29 mouse cellular contexts compared by ENCODE assay signal in the genomic region with DNA sequence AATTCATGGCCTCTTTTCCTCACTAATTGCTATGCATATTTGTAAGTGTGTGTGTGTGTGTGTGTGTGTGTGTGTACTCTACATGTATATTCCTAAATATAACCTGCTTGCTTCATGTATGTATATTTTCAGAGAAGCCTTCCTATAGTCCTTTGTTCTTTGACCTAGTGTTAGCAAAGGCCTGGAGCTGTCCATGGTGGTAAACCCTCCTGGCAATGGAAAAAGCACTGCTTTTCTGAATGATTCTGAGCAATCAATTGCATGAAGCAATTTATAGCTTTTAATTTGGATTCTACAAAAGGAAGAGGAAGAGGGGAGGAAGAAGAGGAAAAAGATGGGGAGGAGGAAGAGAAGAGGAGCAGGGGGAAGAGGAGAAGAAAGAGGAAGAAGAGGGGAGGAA. TPM values are rescaled to one million over a fixed set of nuclear protein-coding genes. Genes with fewer than 3 reads are reported as not detected.
DNase-seq lines count a peak whose midpoint lies in the region; ATAC-seq and TF ChIP-seq lines count a peak whose summit lies in the region.
"Had no signal": no experiment of that assay in that cellular context is flagged by ENCODE, and none has a peak within 500 bp of the region (broad histone marks: within the 10 kb centered on the region; RNA-seq: fewer than 3 reads in every experiment).

No protein-coding gene starts in this region.

- TF ChIP-seq EP300 in MEL (IDR thresholded peaks at IDR 0.05; ENCODE audit: low read depth in 1 of 2, low read length in 2 of 2): no peak

- no peaks in the 10 kb centered on the region for H3K4me1 ChIP-seq in intestine, embryonic 14.5 days (replicated peaks; ENCODE audit: control insufficient read depth, insufficient read depth, low read length)
- no peaks in the 10 kb centered on the region; the same call in 1 of the 2 replicates for H3K4me1 ChIP-seq in intestine, embryonic 15.5 days (replicated peaks)
- H3K4me1 ChIP-seq in MEL (ENCODE audit: control insufficient read depth in 1 of 2, insufficient read depth in 2 of 2, low read length in 2 of 2): peaks cover 0 to 10% of the 10 kb centered on the region in 2 experiments; a peak in 3 of 4 replicates
- H3K4me1 ChIP-seq: embryonic facial prominence, embryonic 12.5 days; embryonic facial prominence, embryonic 15.5 days had no signal

- intact Hi-C loops in left cerebral cortex, postnatal 14 days (cut with DNase I): loop anchor here (5.0 kb wide), 1 partner anchor 46 kb away; no protein-coding TSS in a partner anchor

- H3K4me2 ChIP-seq in intestine, embryonic 14.5 days (ENCODE audit: low read length): no peak overlapping the region
- no peak overlapping the region for H3K4me2 ChIP-seq in intestine, embryonic 15.5 days (replicated peaks)
- H3K4me2 ChIP-seq: embryonic facial prominence, embryonic 12.5 days; embryonic facial prominence, embryonic 15.5 days; heart, embryonic 13.5 days; hindbrain, embryonic 14.5 days had no signal

- no peak overlapping the region for H3K4me3 ChIP-seq in intestine, embryonic 14.5 days (ENCODE audit: low read depth, low read length)
- no peak overlapping the region for H3K4me3 ChIP-seq in intestine, embryonic 15.5 days (replicated peaks)
- H3K4me3 ChIP-seq in MEL (ENCODE audit: control insufficient read depth in 1 of 2, insufficient read depth in 1 of 2, low read depth in 2 of 2, low read length in 2 of 2): no peak overlapping the region
- H3K4me3 ChIP-seq: embryonic facial prominence, embryonic 12.5 days; embryonic facial prominence, embryonic 15.5 days; gastrocnemius, adult 2 months; heart, embryonic 13.5 days had no signal

- no peak for ATAC-seq in intestine, embryonic 14.5 days (replicated peaks; ENCODE audit: low FRiP score, low TSS enrichment, low read depth)
- ATAC-seq in intestine, embryonic 15.5 days: no peak
- ATAC-seq: forebrain, embryonic 14.5 days; forebrain, postnatal 0 days; hindbrain, postnatal 0 days; inflammation-experienced regulatory T-cells, adult 6 months had no signal

- no peak for TF ChIP-seq POLR2A in MEL (IDR thresholded peaks at IDR 0.05; ENCODE audit: control insufficient read depth in 1 of 2, insufficient read depth in 1 of 2, low read depth in 1 of 2, low read length in 2 of 2, poor library complexity in 1 of 2)

- H3K9ac ChIP-seq in intestine, embryonic 14.5 days (ENCODE audit: low read length): no peak overlapping the region
- no peak overlapping the region for H3K9ac ChIP-seq in intestine, embryonic 15.5 days
- no peak overlapping the region for H3K9ac ChIP-seq in MEL (ENCODE audit: control insufficient read depth, low read depth, low read length, poor library complexity, severe bottlenecking)
- H3K9ac ChIP-seq: embryonic facial prominence, embryonic 12.5 days; embryonic facial prominence, embryonic 15.5 days; forebrain, postnatal 0 days; heart, embryonic 13.5 days; hindbrain, embryonic 14.5 days had no signal

- H3K79me2 ChIP-seq in MEL (ENCODE audit: control insufficient read depth, insufficient read depth, low read length, poor library complexity): no peaks in the 10 kb centered on the region

- H3K27me3 ChIP-seq in intestine, embryonic 14.5 days (replicated peaks; ENCODE audit: control insufficient read depth, insufficient read depth, low read length): no peaks in the 10 kb centered on the region
- no peaks in the 10 kb centered on the region for H3K27me3 ChIP-seq in intestine, embryonic 15.5 days (replicated peaks)
- H3K27me3 ChIP-seq in MEL (ENCODE audit: control insufficient read depth in 1 of 2, insufficient read depth in 2 of 2, low read length in 2 of 2): no peaks in the 10 kb centered on the region
- H3K27me3 ChIP-seq: embryonic facial prominence, embryonic 12.5 days; embryonic facial prominence, embryonic 15.5 days had no signal

- TF ChIP-seq RAD21 in MEL (IDR thresholded peaks at IDR 0.05; ENCODE audit: low read depth, low read length): no peak

- no peaks in the 10 kb centered on the region for H3K9me3 ChIP-seq in intestine, embryonic 14.5 days (ENCODE audit: control insufficient read depth, low read length)
- no peaks in the 10 kb centered on the region for H3K9me3 ChIP-seq in intestine, embryonic 15.5 days
- no peaks in the 10 kb centered on the region for H3K9me3 ChIP-seq in MEL (replicated peaks; ENCODE audit: insufficient read depth, low read length)
- H3K9me3 ChIP-seq: embryonic facial prominence, embryonic 12.5 days; embryonic facial prominence, embryonic 15.5 days; G1E; heart, embryonic 13.5 days had no signal

- H3K36me3 ChIP-seq in intestine, embryonic 14.5 days (ENCODE audit: control insufficient read depth, insufficient read depth, low read length): no peaks in the 10 kb centered on the region
- no peaks in the 10 kb centered on the region for H3K36me3 ChIP-seq in intestine, embryonic 15.5 days
- H3K36me3 ChIP-seq in MEL (ENCODE audit: control insufficient read depth in 1 of 2, insufficient read depth in 2 of 2, low read length in 2 of 2): no peaks in the 10 kb centered on the region
- H3K36me3 ChIP-seq: embryonic facial prominence, embryonic 12.5 days; embryonic facial prominence, embryonic 15.5 days; G1E; heart, embryonic 13.5 days had no signal

- TF ChIP-seq CTCF in MEL (IDR thresholded peaks at IDR 0.05 in 2 of 3, conservative IDR thresholded peaks at IDR 0.05 in 1 of 3; ENCODE audit: control insufficient read depth in 1 of 3, insufficient read depth in 1 of 3, low read depth in 2 of 3, low read length in 3 of 3, poor library complexity in 1 of 3, severe bottlenecking in 1 of 3): no peak

- DNase-seq in embryo, embryonic 11 days: peak; percentile 55
- no peak for DNase-seq in embryo, embryonic 9.5 days (ENCODE audit: extremely low spot score)
- peak; percentile 65 for DNase-seq in intestine, embryonic 14.5 days (ENCODE audit: low spot score)
- DNase-seq in MEL (ENCODE audit: low read depth, low spot score) (peak; percentile 57), ZHBTc4 (ENCODE audit: low read depth, low spot score) (peak; percentile 28)
- no peak for DNase-seq in left cerebral cortex, postnatal 14 days (ENCODE audit: low spot score in 2 of 2)
- no peak for DNase-seq in retina, postnatal 1 day
- DNase-seq: adrenal gland, adult 2 months; adrenal gland, postnatal 14 days; B cell, adult 2 months; cerebellum, adult 11 months; cerebellum, adult 2 months; cerebellum, adult 9-11 months; cerebellum, postnatal 25 days; forebrain, postnatal 0 days; gastrocnemius, adult 2 months; gastrocnemius, postnatal 14 days; heart, postnatal 14 days; heart, postnatal 4 days; kidney, adult 18-20 months had no signal

- H3K27ac ChIP-seq in intestine, embryonic 14.5 days (ENCODE audit: low read depth): no peak overlapping the region
- H3K27ac ChIP-seq in intestine, embryonic 15.5 days: no peak overlapping the region
- H3K27ac ChIP-seq in MEL (ENCODE audit: control insufficient read depth, low read depth, low read length): no peak overlapping the region
- H3K27ac ChIP-seq: embryonic facial prominence, embryonic 12.5 days; embryonic facial prominence, embryonic 15.5 days; gastrocnemius, adult 2 months; heart, embryonic 13.5 days; hindbrain, embryonic 14.5 days; hindbrain, postnatal 0 days had no signal

TF ChIP-seq in MEL, 35 proteins besides CTCF, POLR2A, EP300 and RAD21 (continues in another document):
- no peak for TF ChIP-seq POLR2AphosphoS5 (IDR thresholded peaks at IDR 0.05; ENCODE audit: borderline replicate concordance, low read depth, low read length)
- no peak for TF ChIP-seq SMC3 (IDR thresholded peaks at IDR 0.05; ENCODE audit: low read depth, low read length)
- no peak for TF ChIP-seq MAX (IDR thresholded peaks at IDR 0.05; ENCODE audit: low read length)
- no peak for TF ChIP-seq TAL1 (IDR thresholded peaks at IDR 0.05; ENCODE audit: low read length)
- TF ChIP-seq NELFE (IDR thresholded peaks at IDR 0.05; ENCODE audit: low read depth, low read length): no peak
- no peak for TF ChIP-seq NRF1 (IDR thresholded peaks at IDR 0.05; ENCODE audit: insufficient read depth, low read depth, low read length, poor library complexity, severe bottlenecking)
- TF ChIP-seq ELF1 (IDR thresholded peaks at IDR 0.05; ENCODE audit: low read depth, low read length): no peak
- TF ChIP-seq ZC3H11A (IDR thresholded peaks at IDR 0.05; ENCODE audit: low read depth, low read length): no peak
- no peak for TF ChIP-seq RCOR1 (IDR thresholded peaks at IDR 0.05; ENCODE audit: low read depth, low read length)
- no peak for TF ChIP-seq TBP (IDR thresholded peaks at IDR 0.05; ENCODE audit: low read depth, low read length)
- TF ChIP-seq USF2 (IDR thresholded peaks at IDR 0.05; ENCODE audit: borderline replicate concordance in 1 of 2, insufficient read depth in 1 of 2, low read depth in 1 of 2, low read length in 2 of 2): no peak
- no peak for TF ChIP-seq GABPA (IDR thresholded peaks at IDR 0.05; ENCODE audit: low read depth, low read length)
- TF ChIP-seq SIN3A (IDR thresholded peaks at IDR 0.05; ENCODE audit: low read length): no peak
- TF ChIP-seq POLR2AphosphoS2 (IDR thresholded peaks at IDR 0.05; ENCODE audit: low read length): no peak
- TF ChIP-seq CHD2 (IDR thresholded peaks at IDR 0.05; ENCODE audit: low read length): no peak
- no peak for TF ChIP-seq ZKSCAN1 (IDR thresholded peaks at IDR 0.05; ENCODE audit: low read depth, low read length)

RNA-seq across cellular contexts. Expression of a gene that starts 22.3 kb away (rescaled TPM):
- 6.8 and 9.0 TPM in 2 replicates for polyA plus RNA-seq in intestine, embryonic 14.5 days (2014; fragmentation: Nextera tagmentation; extraction: Ambion mirVana)
- polyA plus RNA-seq in intestine, embryonic 15.5 days (2015; fragmentation: Nextera tagmentation; extraction: Ambion mirVana): 4.0 and 4.6 TPM in 2 replicates
- 11.5 and 12.2 TPM in 2 replicates for total RNA-seq in MEL (2012; rRNA removed)
- 10 to 100 TPM in 1 of 2 experiments, not detected in 1; 18.4 TPM for polyA plus RNA-seq in MEL (2012; ENCODE audit: insufficient read depth in 1 of 2, insufficient read length in 2 of 2, low read depth in 1 of 2, low replicate concordance in 2 of 2, missing spikeins in 1 of 2)
- total RNA-seq in left cerebral cortex, postnatal 14 days (2021): 10 to 100 TPM; 36.8 to 37.4 TPM

RNA-seq across cellular contexts. Expression of a gene that starts 23.2 kb away (rescaled TPM):
- polyA plus RNA-seq in intestine, embryonic 14.5 days (2014; fragmentation: Nextera tagmentation; extraction: Ambion mirVana): 141 and 153 TPM in 2 replicates
- polyA plus RNA-seq in intestine, embryonic 15.5 days (2015; fragmentation: Nextera tagmentation; extraction: Ambion mirVana): 128 and 131 TPM in 2 replicates
- 303 and 311 TPM in 2 replicates for total RNA-seq in MEL (2012; rRNA removed)
- 100 to 1,000 TPM; 277 to 302 TPM for polyA plus RNA-seq in MEL (2012; ENCODE audit: insufficient read depth in 1 of 2, insufficient read length in 2 of 2, low read depth in 1 of 2, low replicate concordance in 2 of 2, missing spikeins in 1 of 2)
- 10 to 100 TPM; 64.2 to 68.9 TPM for total RNA-seq in left cerebral cortex, postnatal 14 days (2021)

RNA-seq across cellular contexts. Expression of a gene that starts 54.5 kb away (rescaled TPM):
- polyA plus RNA-seq in intestine, embryonic 14.5 days (2014; fragmentation: Nextera tagmentation; extraction: Ambion mirVana): 19.8 and 25.2 TPM in 2 replicates
- polyA plus RNA-seq in intestine, embryonic 15.5 days (2015; fragmentation: Nextera tagmentation; extraction: Ambion mirVana): 19.9 and 20.5 TPM in 2 replicates
- total RNA-seq in MEL (2012; rRNA removed): 4.0 and 7.7 TPM in 2 replicates
- polyA plus RNA-seq in MEL (2012; ENCODE audit: insufficient read depth in 1 of 2, insufficient read length in 2 of 2, low read depth in 1 of 2, low replicate concordance in 2 of 2, missing spikeins in 1 of 2): 10 to 100 TPM in 1 of 2 experiments, not detected in 1; 10.5 TPM
- 10 to 100 TPM; 14.5 TPM for total RNA-seq in left cerebral cortex, postnatal 14 days (2021)

Comparison
In these comparisons a context has a peak if more than half of its experiments do, and no peak if none do; other contexts are left out.
1. DNase-seq: peak in embryo, embryonic 11 days (single experiment), intestine, embryonic 14.5 days (single experiment), MEL (single experiment) and ZHBTc4 (single experiment); none in embryo, embryonic 9.5 days (single experiment), left cerebral cortex, postnatal 14 days (0 of 2) and retina, postnatal 1 day (single experiment).